Mouse (Mus musculus): Measurements from ENCODE around the gene Olfr168. TPM values are rescaled to one million over a fixed set of nuclear protein-coding genes. Genes with fewer than 3 reads are reported as not detected.

The Olfr168 gene
- total and polyA plus RNA-seq, 3 experiments, result not detected

GRCm38 (mm10) chr16:19483394-19483793 is 52.0 kb downstream of the Olfr168 start, which contains the start of gene Olfr166:
Olfr166 (plus strand) TSS chr16:19483694.
- no peaks in the 10 kb centered on the region for H3K9me3 ChIP-seq (replicated peaks; ENCODE audit: low read length)
- in situ Hi-C loops (cut with MboI; ENCODE audit: low pct_ligation_motif_present, low pct_unique_long_range_greater_than_20kb, low sequenced_read_pairs), result no loop called here

More at GRCm38 (mm10) chr16:19483394-19483793, 52.0 kb downstream of the Olfr168 start, which contains the start of gene Olfr166:
- Histone ChIP-seq H3K27ac (ENCODE audit: insufficient read depth, low read depth) (no peak within 1 kb of the TSS), H3K4me1 (ENCODE audit: control insufficient read depth in 1 of 2, insufficient read depth in 2 of 2) (no peaks in the 10 kb centered on the region), H3K4me3 (replicated peaks in 1 of 3; ENCODE audit: low read depth in 2 of 3, low read length in 2 of 3, poor library complexity in 1 of 3) (no peak within 1 kb of the TSS), H3K9ac (ENCODE audit: insufficient read depth, low read depth) (no peak within 1 kb of the TSS), H3K36me3 (replicated peaks in 1 of 2; ENCODE audit: control insufficient read depth in 1 of 2, insufficient read depth in 1 of 2, low read length in 1 of 2) (no peaks in the 10 kb centered on the region), H3K79me2 (replicated peaks; ENCODE audit: control insufficient read depth, extremely low read depth, insufficient read depth, poor library complexity, severe bottlenecking) (no peaks in the 10 kb centered on the region), H3K27me3 (replicated peaks) (no peaks in the 10 kb centered on the region), H3K4me2 (ENCODE audit: insufficient read depth, low read depth, poor library complexity, severe bottlenecking) (0 out of 2 replicates have a peak within 1 kb of the TSS, but pooled peaks have one; percentile 36)
- DNase-seq (ENCODE audit: extremely low read depth), result no peak
- TF ChIP-seq POLR2A (IDR thresholded peaks at IDR 0.05; ENCODE audit: low read depth, low read length), result no peak
- TF ChIP-seq KAT2A (IDR thresholded peaks at IDR 0.05; ENCODE audit: insufficient replicate concordance, low read length), result no peak
- TF ChIP-seq CTCF (conservative IDR thresholded peaks at IDR 0.05 in 1 of 2, IDR thresholded peaks at IDR 0.05 in 1 of 2; ENCODE audit: low read depth in 2 of 2, low read length in 2 of 2), result no peak
- TF ChIP-seq TBP (conservative IDR thresholded peaks at IDR 0.05; ENCODE audit: low read depth, low read length), result no peak
- no peak for TF ChIP-seq BHLHE40 (IDR thresholded peaks at IDR 0.05; ENCODE audit: low read depth, low read length)
- TF ChIP-seq CHD2 (IDR thresholded peaks at IDR 0.05; ENCODE audit: low read length), result no peak
- no peak for TF ChIP-seq EP300 (IDR thresholded peaks at IDR 0.05; ENCODE audit: low read length)
- TF ChIP-seq RCOR1 (conservative IDR thresholded peaks at IDR 0.05; ENCODE audit: low read depth, low read length), result no peak
- TF ChIP-seq MXI1 (IDR thresholded peaks at IDR 0.05; ENCODE audit: low read depth, low read length), result no peak
- no peak for TF ChIP-seq ETS1 (conservative IDR thresholded peaks at IDR 0.05; ENCODE audit: low read depth, low read length)
- no peak for TF ChIP-seq GABPA (IDR thresholded peaks at IDR 0.05; ENCODE audit: insufficient replicate concordance, low read depth, low read length)
- no peak for TF ChIP-seq ZC3H11A (IDR thresholded peaks at IDR 0.05; ENCODE audit: low read depth, low read length)
- TF ChIP-seq MYC (IDR thresholded peaks at IDR 0.05; ENCODE audit: low read depth, low read length), result no peak
- no peak for TF ChIP-seq CHD1 (IDR thresholded peaks at IDR 0.05; ENCODE audit: low read depth, low read length)
- TF ChIP-seq NELFE (IDR thresholded peaks at IDR 0.05; ENCODE audit: low read depth, low read length), result no peak
- no peak for TF ChIP-seq RAD21 (IDR thresholded peaks at IDR 0.05; ENCODE audit: low read depth, low read length)
- TF ChIP-seq TCF12 (IDR thresholded peaks at IDR 0.05; ENCODE audit: low read depth, low read length), result no peak
- TF ChIP-seq MEF2A (IDR thresholded peaks at IDR 0.05; ENCODE audit: borderline replicate concordance, low read depth, low read length), result no peak
- TF ChIP-seq E2F4 (IDR thresholded peaks at IDR 0.05; ENCODE audit: insufficient replicate concordance, low read depth, low read length), result no peak
- dilution Hi-C loops (cut with MboI; ENCODE audit: extremely low pct_ligation_motif_present, extremely low pct_unique_long_range_greater_than_20kb, low sequenced_read_pairs), result no loop called here

Other genes with a start within 250 kb of the Olfr168 start
- gene Olfr164, start 221.5 kb downstream of the Olfr168 start, total RNA-seq (2012; rRNA removed), result 0.21 TPM in 2 replicates
- not detected in 2 replicates for gene Olfr164, start 221.5 kb downstream of the Olfr168 start, total RNA-seq (2014; rRNA removed)
- gene Olfr164, start 221.5 kb downstream of the Olfr168 start, polyA plus RNA-seq (2012; ENCODE audit: insufficient read length, low read depth), result 0.19 and 0.30 TPM in 2 replicates
- gene Olfr165, start 112.4 kb downstream of the Olfr168 start, total RNA-seq (2012; rRNA removed), result not detected in 2 replicates
- not detected in 2 replicates for gene Olfr165, start 112.4 kb downstream of the Olfr168 start, total RNA-seq (2014; rRNA removed)
- gene Olfr165, start 112.4 kb downstream of the Olfr168 start, polyA plus RNA-seq (2012; ENCODE audit: insufficient read length, low read depth), result not detected in 2 replicates
- 0.08 TPM in 2 replicates for gene Olfr166, start 51.9 kb downstream of the Olfr168 start, total RNA-seq (2012; rRNA removed)
- gene Olfr166, start 51.9 kb downstream of the Olfr168 start, total RNA-seq (2014; rRNA removed), result 0.07 TPM in 2 replicates
- gene Olfr166, start 51.9 kb downstream of the Olfr168 start, polyA plus RNA-seq (2012; ENCODE audit: insufficient read length, low read depth), result 0.06 TPM in 1 of 2 replicates, not detected in the other
- gene Olfr167, start 13.3 kb downstream of the Olfr168 start, total RNA-seq (2012; rRNA removed), result not detected in 2 replicates
- gene Olfr167, start 13.3 kb downstream of the Olfr168 start, total RNA-seq (2014; rRNA removed), result not detected in 2 replicates
- gene Olfr167, start 13.3 kb downstream of the Olfr168 start, polyA plus RNA-seq (2012; ENCODE audit: insufficient read length, low read depth), result not detected in 2 replicates
- gene Olfr169, start 36.3 kb upstream of the Olfr168 start, total RNA-seq (2012; rRNA removed), result not detected in 2 replicates
- not detected in 2 replicates for gene Olfr169, start 36.3 kb upstream of the Olfr168 start, total RNA-seq (2014; rRNA removed)
- not detected in 2 replicates for gene Olfr169, start 36.3 kb upstream of the Olfr168 start, polyA plus RNA-seq (2012; ENCODE audit: insufficient read length, low read depth)
- not detected in 2 replicates for gene Olfr170, start 76.3 kb upstream of the Olfr168 start, total RNA-seq (2012; rRNA removed)
- gene Olfr170, start 76.3 kb upstream of the Olfr168 start, total RNA-seq (2014; rRNA removed), result not detected in 2 replicates
- gene Olfr170, start 76.3 kb upstream of the Olfr168 start, polyA plus RNA-seq (2012; ENCODE audit: insufficient read length, low read depth), result not detected in 2 replicates
- gene Olfr171, start 94.4 kb upstream of the Olfr168 start, total RNA-seq (2012; rRNA removed), result not detected in 2 replicates
- not detected in 2 replicates for gene Olfr171, start 94.4 kb upstream of the Olfr168 start, total RNA-seq (2014; rRNA removed)
- not detected in 2 replicates for gene Olfr171, start 94.4 kb upstream of the Olfr168 start, polyA plus RNA-seq (2012; ENCODE audit: insufficient read length, low read depth)
- gene Lamp3, start 170.8 kb upstream of the Olfr168 start, total RNA-seq (2012; rRNA removed), result 0.04 TPM in 1 of 2 replicates, not detected in the other
- 0.26 TPM in 2 replicates for gene Lamp3, start 170.8 kb upstream of the Olfr168 start, total RNA-seq (2014; rRNA removed)
- gene Lamp3, start 170.8 kb upstream of the Olfr168 start, polyA plus RNA-seq (2012; ENCODE audit: insufficient read length, low read depth), result 0.11 and 0.16 TPM in 2 replicates
- 1.6 and 1.9 TPM in 2 replicates for gene B3gnt5, start 224.7 kb upstream of the Olfr168 start, total RNA-seq (2012; rRNA removed)
- gene B3gnt5, start 224.7 kb upstream of the Olfr168 start, total RNA-seq (2014; rRNA removed), result 6.3 and 6.5 TPM in 2 replicates
- 3.1 and 3.4 TPM in 2 replicates for gene B3gnt5, start 224.7 kb upstream of the Olfr168 start, polyA plus RNA-seq (2012; ENCODE audit: insufficient read length, low read depth)